Mouse (Mus musculus) c-Kit-positive CD71-negative TER-119-negative erythroid progenitor cells, embryonic 14.5 days (primary cell): ENCODE measurements around the gene Slc25a53.
"Not testable (repeated sequence)": the region's sequence is repeated elsewhere in the genome, so short reads cannot be mapped to it uniquely, and the experiment has no call there.

Source experiments
- DNase-seq: peaks from one replicate; pipeline ENCODE4 v3.0.0-alpha.2; 2013; ENCODE audit warnings: low read depth

Gene Slc25a53

GRCm38 (mm10) chrX:136959688-136960087, 78.4 kb downstream of the Slc25a53 start:
- DNase-seq, result no peak

GRCm38 (mm10) chrX:136958300-136958699, 79.8 kb downstream of the Slc25a53 start:
- not testable (repeated sequence) for DNase-seq

- DNase-seq, result not testable (repeated sequence)
Observed at GRCm38 (mm10) chrX:136957583-136958279, 80.4 kb downstream of the Slc25a53 start.

GRCm38 (mm10) chrX:136937985-136938384, 100.1 kb downstream of the Slc25a53 start:
- no peak for DNase-seq
